Comparison of ENCODE assay signal across 28 mouse cellular contexts in the genomic region with DNA sequence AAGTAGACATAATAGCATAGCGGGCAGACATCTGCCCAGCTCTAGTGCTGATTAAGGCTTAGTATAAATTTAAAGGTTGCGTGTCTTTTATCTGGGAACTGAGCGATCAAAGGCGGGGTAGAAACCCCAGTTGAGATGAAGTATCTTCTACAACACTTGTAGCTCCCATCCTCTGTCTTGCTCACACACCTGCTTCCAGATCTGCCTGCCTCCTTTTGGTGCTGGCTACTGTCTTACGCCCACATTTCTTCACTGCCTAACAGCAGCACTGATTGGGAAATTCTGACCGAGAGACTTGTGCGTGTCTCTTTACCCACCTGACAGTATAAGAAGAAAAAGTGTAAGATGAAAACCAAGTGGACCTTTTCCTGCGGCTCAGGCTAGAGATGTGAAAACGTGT.
"Had no signal": no experiment of that assay in that cellular context is flagged by ENCODE, and none has a peak within 500 bp of the region (broad histone marks: within the 10 kb centered on the region; RNA-seq: fewer than 3 reads in every experiment).

No protein-coding gene starts in this region.

- H3K4me2 ChIP-seq: heart, embryonic 11.5 days; heart, embryonic 13.5 days; heart, embryonic 15.5 days; hindbrain, embryonic 12.5 days; hindbrain, embryonic 14.5 days; intestine, embryonic 15.5 days; limb, embryonic 13.5 days; limb, embryonic 15.5 days; liver, embryonic 12.5 days had no signal

- H3K4me1 ChIP-seq: hindbrain, embryonic 12.5 days; intestine, embryonic 15.5 days; liver, embryonic 12.5 days had no signal

- H3K27ac ChIP-seq: gastrocnemius, adult 2 months; heart, adult 2 months; heart, embryonic 13.5 days; heart, embryonic 15.5 days; hindbrain, embryonic 10.5 days; hindbrain, embryonic 12.5 days; hindbrain, embryonic 14.5 days; intestine, embryonic 15.5 days; layer of hippocampus, adult 2 months; left cerebral cortex, adult 2 months; limb, embryonic 13.5 days; limb, embryonic 15.5 days; liver, embryonic 12.5 days; liver, embryonic 14.5 days had no signal

- H3K27me3 ChIP-seq: heart, embryonic 13.5 days; heart, embryonic 15.5 days; hindbrain, embryonic 12.5 days; intestine, embryonic 15.5 days; limb, embryonic 13.5 days; limb, embryonic 15.5 days; liver, embryonic 12.5 days had no signal

- H3K36me3 ChIP-seq: heart, embryonic 13.5 days; heart, embryonic 15.5 days; hindbrain, embryonic 10.5 days; hindbrain, embryonic 12.5 days; intestine, embryonic 15.5 days; limb, embryonic 13.5 days; limb, embryonic 15.5 days; liver, embryonic 12.5 days had no signal

- H3K9me3 ChIP-seq: heart, embryonic 13.5 days; heart, embryonic 15.5 days; hindbrain, embryonic 10.5 days; hindbrain, embryonic 12.5 days; intestine, embryonic 15.5 days; limb, embryonic 13.5 days; limb, embryonic 15.5 days; liver, embryonic 12.5 days had no signal

- H3K4me3 ChIP-seq: gastrocnemius, adult 2 months; heart, adult 2 months; heart, embryonic 13.5 days; heart, embryonic 15.5 days; hindbrain, embryonic 10.5 days; hindbrain, embryonic 12.5 days; intestine, embryonic 15.5 days; layer of hippocampus, adult 2 months; left cerebral cortex, adult 2 months; limb, embryonic 13.5 days; limb, embryonic 15.5 days; liver, embryonic 12.5 days had no signal

- ATAC-seq: hindbrain, embryonic 16.5 days; inflammation-experienced regulatory T-cells, adult 6 months; intestine, embryonic 15.5 days; intestine, postnatal 0 days; liver, embryonic 12.5 days had no signal

- DNase-seq: gastrocnemius, adult 2 months; gastrocnemius, postnatal 10 days; gastrocnemius, postnatal 25 days; heart, adult 2 months; heart, postnatal 14 days; heart, postnatal 36 days; kidney, adult 18-20 months; kidney, adult 8-10 months; kidney, postnatal 10 days; kidney, postnatal 25 days; kidney, postnatal 4 days; left cerebral cortex, postnatal 4 days had no signal

- H3K9ac ChIP-seq: heart, embryonic 13.5 days; heart, embryonic 15.5 days; hindbrain, embryonic 12.5 days; hindbrain, embryonic 14.5 days; intestine, embryonic 15.5 days; limb, embryonic 13.5 days; limb, embryonic 15.5 days; liver, embryonic 12.5 days; liver, embryonic 14.5 days had no signal
